Mouse (Mus musculus): ENCODE results near the gene Tcf21. TPM values are rescaled to one million over a fixed set of nuclear protein-coding genes. Genes with fewer than 3 reads are reported as not detected.

Gene Tcf21
- polyA plus RNA-seq (2021; fragmentation: Nextera tagmentation) = 0.44 TPM in 1 of 2 replicates, not detected in the other
- long read RNA-seq, experiment 1 = 0 reads
- long read RNA-seq, experiment 2 = 0 reads

DNA sequence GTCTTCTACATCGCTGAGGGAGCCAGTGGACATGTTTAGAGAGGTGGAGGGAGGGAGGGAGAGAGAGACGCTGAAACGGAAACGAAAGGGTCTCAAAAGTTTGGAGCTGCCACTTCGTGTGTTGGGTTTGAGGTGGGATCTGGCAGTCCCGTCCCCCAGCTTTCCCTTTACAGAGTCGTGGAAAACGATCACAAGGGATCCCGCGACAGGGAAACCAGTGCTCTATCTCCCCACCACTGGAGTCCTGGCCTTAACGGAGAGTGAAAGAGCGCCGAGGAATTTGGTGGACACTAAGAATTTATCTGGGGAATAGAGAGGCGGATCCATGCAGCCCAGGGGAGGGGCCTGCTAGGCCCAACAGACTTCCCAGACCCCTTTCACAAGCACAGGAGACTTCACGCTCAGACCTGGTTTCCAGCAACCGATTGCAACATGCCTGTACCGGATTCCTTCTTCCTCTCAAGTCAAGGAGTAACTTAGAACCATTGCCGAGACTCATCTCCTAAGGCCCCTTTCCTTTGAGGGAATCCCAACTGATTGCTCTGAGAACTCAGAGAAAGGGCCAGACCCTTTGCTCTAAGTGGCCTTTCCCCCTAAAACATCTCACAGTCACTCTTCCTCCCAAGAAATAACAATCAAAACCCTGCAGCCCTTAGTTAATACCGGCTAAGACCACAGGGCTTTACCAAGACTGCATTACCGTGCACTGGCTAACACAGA lies at the start of gene Tcf21:
Gene Tcf21, minus strand, starts transcription at position 304 of the 720 bp plus-strand sequence.

Other genes with a start within 250 kb of the Tcf21 start
- gene Slc2a12, start 175.2 kb downstream of the Tcf21 start, polyA plus RNA-seq (2021; fragmentation: Nextera tagmentation) = 2.2 and 12.3 TPM in 2 replicates
- 38.8 and 44.0 TPM in 2 replicates for gene Tbpl1, start 88.2 kb downstream of the Tcf21 start, polyA plus RNA-seq (2021; fragmentation: Nextera tagmentation)